Mouse (Mus musculus) heart, adult 9 months (tissue): ENCODE results near the gene Camk1g.

Experiments
- DNase-seq, 2 experiments: peaks; one replicate each; pipeline ENCODE4 v3.0.0; 2022; ENCODE audit warnings: low spot score in 2 of 2

Camk1g gene

DNA sequence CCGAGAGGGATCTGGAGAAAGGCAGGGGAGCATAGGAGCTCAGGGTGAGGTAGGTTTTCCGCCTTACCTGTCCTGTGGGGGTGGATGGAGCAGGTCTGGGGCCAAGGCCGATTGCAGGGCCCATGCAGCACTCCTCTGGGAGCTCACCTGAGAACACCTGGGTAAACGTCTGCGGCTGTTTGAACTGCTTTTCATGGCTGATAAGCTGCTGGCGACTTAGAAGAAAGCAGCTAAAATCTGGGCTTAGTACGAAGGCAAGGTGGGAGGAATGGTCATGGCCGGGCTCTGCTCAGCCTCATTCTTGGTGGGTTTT, 68.0 kb downstream of the Camk1g start:
- DNase-seq: no peak

DNA sequence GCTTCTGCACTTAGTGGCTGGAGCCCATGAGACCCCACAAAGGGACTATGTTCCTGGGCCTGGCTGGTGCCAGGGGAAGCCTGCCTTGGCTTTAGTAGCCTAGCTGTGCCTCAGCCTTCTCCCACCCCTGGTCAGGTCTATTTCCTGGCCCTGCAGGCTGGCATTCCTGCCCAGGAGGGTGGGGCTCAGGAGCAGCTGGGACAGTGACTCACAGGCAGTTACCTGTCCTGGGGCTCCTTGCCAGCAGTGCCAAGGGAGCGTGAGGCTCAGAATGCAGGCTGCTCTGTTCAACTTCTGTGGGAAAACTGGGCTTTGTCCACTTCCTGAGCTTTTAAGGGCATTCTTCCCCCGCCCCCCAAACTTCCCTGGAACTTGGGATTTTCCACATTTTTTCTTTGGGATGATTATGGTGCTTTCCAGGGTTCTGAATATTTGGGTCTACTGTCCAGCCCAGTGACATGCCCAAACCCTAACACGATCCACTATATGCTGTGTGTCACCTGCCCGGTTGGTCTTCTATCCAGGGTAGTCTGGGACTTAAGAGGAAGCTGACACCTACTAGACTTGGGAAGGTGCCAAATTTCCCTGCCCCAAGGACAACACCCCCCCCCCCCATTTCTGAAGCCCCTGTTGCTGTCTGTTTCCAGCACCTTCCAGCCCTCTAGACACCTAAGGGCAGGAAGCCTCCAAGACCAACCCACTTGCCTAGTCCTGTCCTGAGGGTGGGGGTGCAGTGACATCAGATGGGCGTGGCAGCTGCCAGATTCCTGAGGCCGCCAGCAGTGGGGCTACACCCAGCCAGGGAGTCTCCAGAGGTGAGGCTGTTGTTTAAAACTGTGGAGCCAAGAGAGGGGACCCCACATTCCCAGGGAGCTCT, 68.6 kb downstream of the Camk1g start:
- DNase-seq: no peak

DNA sequence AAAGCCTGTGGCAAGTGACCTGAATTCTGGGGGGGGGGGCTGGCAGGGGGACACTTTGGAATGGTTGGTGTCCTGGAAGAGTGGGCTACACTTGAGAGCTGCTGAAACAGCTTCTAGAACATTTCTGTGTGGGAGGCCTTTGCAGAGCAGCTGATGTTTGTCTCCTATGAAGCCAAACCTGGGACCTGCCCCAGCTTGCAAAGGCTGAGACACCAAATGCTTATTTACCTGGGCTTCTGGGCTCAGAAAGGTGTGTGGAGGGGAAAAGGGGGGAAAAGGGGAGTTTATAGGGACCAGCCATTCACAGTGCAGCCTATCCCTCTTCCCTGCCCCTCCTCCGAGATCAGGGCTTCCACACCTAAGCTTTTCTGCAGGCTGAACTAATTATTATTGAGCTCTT, 70.1 kb downstream of the Camk1g start:
- no peak for DNase-seq

DNA sequence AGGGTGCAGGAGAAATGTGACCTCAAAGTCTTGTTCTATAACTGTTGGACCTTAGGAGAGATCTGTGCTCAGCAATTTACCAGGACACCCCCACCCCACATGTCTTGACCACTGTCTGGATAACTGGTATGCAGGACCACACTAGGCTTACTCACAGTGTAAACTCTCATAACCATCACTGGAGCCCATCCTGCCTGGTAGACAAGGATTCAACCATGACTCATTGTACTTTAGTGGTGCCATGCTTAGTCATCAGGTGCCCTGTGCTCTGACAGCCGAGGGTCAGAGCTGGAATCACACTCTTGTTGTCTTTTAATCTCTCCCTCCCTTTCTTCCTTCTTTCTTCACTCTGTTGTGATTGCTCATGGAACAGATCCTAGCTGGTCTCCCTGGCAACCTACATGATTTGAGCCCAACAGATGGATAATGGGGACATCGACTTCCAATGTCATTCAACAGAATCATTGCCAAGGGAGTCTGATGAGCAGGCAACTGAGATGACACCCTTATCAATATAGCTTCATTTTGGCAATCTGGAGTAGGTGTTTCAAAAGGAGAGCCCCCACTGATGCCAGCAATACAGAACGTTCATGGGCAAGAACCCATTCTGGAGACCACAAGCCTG, 71.8 kb downstream of the Camk1g start:
- DNase-seq: no peak
